Mouse (Mus musculus) liver, embryonic 14.5 days (tissue): ENCODE data around the gene Scpep1.

ENCODE experiments used
- CTCF ChIP-seq: IDR thresholded peaks from 2 replicates; pipeline ENCODE4 v1.5.1; 2016; ENCODE audit warnings: antibody characterized with exemption, low read depth, control low read depth
- EP300 ChIP-seq: IDR thresholded peaks from 2 replicates; pipeline ENCODE4 v1.6.1; 2016; ENCODE audit warnings: antibody characterized with exemption, low read depth

DNA sequence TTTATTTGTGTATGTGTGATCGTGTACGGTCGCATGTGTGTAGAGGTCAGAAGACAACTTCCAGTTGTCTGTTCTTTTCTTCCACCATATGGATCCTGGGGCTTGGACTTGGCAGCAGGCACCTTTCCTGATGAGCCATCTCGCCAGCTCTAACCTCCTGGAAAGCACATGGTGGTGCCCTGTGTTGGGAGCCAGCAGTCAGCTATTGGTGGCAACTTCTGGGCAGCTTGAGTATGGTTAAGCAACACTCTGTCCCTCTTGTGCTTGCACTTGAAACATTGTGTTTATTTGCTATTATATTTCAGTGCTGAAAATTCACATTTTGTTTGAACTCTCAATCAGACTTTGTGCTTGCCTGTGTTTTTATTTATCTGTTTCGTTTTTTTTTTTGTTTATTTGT, 33.7 kb upstream of the Scpep1 start:
- TF ChIP-seq CTCF, result no peak
- no peak for TF ChIP-seq EP300
